Mouse (Mus musculus) liver, embryonic 14.5 days (tissue): ENCODE data around the gene Ppip5k2. TPM values are rescaled to one million over a fixed set of nuclear protein-coding genes. Genes with fewer than 3 reads are reported as not detected.

ENCODE experiments used
- ATAC-seq: fragments of 200-750 bp; cut with Nextera tagmentation; 2 replicates; pipeline ENCODE4 v1.8.0; 2017; ENCODE audit warnings: moderate number of reproducible peaks, mild to moderate bottlenecking, moderate library complexity; ENCODE audit not compliant: insufficient read depth
- DNase-seq, 3 experiments: peaks; one replicate each; pipeline ENCODE4 v3.0.0-alpha.2; 2012 to 2013; ENCODE audit warnings: low read depth in 3 of 3, low spot score in 3 of 3
- H3K27ac ChIP-seq: fragments of 300-500 bp; sonication (generic); 2 replicates; pipeline ENCODE4 v1.5.1; 2014; ENCODE audit warnings: moderate library complexity, mild to moderate bottlenecking, control low read depth, inconsistent platforms
- H3K27me3 ChIP-seq: fragments of 300-500 bp; sonication (generic); 2 replicates; pipeline ENCODE4 v1.6.1; 2014; ENCODE audit warnings: mild to moderate bottlenecking, low read length, moderate library complexity; ENCODE audit not compliant: control insufficient read depth, insufficient read depth
- H3K36me3 ChIP-seq: fragments of 300-500 bp; sonication (generic); replicated peaks from 2 replicates; pipeline ENCODE4 v1.6.1; 2014; ENCODE audit warnings: low read depth; ENCODE audit not compliant: control insufficient read depth, insufficient read depth
- H3K4me1 ChIP-seq, 2 experiments: fragments of 200-500 bp in 1 of 2; fragments of 300-500 bp in 1 of 2; sonication (generic) in 1 of 2; replicated peaks; 2 replicates each; pipeline ENCODE4 v1.6.1; 2012 to 2014; ENCODE audit warnings: antibody characterized with exemption in 1 of 2, inconsistent platforms in 1 of 2, low read length in 1 of 2; ENCODE audit not compliant: control insufficient read depth in 2 of 2, insufficient read depth in 2 of 2
- H3K4me2 ChIP-seq: fragments of 300-500 bp; sonication (generic); 2 replicates; pipeline ENCODE4 v1.6.1; 2014; ENCODE audit warnings: low read depth, mild to moderate bottlenecking, control low read depth, moderate library complexity
- H3K4me3 ChIP-seq, 2 experiments: fragments of 200-500 bp in 1 of 2; fragments of 300-500 bp in 1 of 2; sonication (generic) in 1 of 2; 2 replicates each; pipeline ENCODE4 v1.5.1; 2012 to 2014; ENCODE audit warnings: low read depth in 2 of 2, low read length in 2 of 2, mild to moderate bottlenecking in 2 of 2, control low read depth in 1 of 2, inconsistent platforms in 1 of 2, moderate library complexity in 1 of 2; ENCODE audit not compliant: insufficient read depth in 1 of 2
- H3K9ac ChIP-seq: fragments of 300-500 bp; sonication (generic); replicated peaks from 2 replicates; pipeline ENCODE4 v1.6.1; 2014; ENCODE audit warnings: mild to moderate bottlenecking, control low read depth, moderate library complexity
- H3K9me3 ChIP-seq: fragments of 300-500 bp; sonication (generic); 2 replicates; pipeline ENCODE4 v1.6.1; 2016; ENCODE audit warnings: low read length, mixed read lengths; ENCODE audit not compliant: control insufficient read depth
- CTCF ChIP-seq: IDR thresholded peaks from 2 replicates; pipeline ENCODE4 v1.5.1; 2016; ENCODE audit warnings: antibody characterized with exemption, low read depth, control low read depth
- EP300 ChIP-seq: IDR thresholded peaks from 2 replicates; pipeline ENCODE4 v1.6.1; 2016; ENCODE audit warnings: antibody characterized with exemption, low read depth
- WGBS: fragments of 180-500 bp; shearing (Covaris S2); extraction: QIAGEN DNeasy Blood & Tissue Kit; methylation state at CpG from one replicate; pipeline ENCODE4 v1.1.7; 2014; ENCODE audit not compliant: insufficient replicate concordance; 5-methylcytosine and 5-hydroxymethylcytosine counted together
- polyA plus RNA-seq, 2 experiments: library from polyadenylated mRNA; depleted of rRNA in 1 of 2; stranded (reverse) in 1 of 2; unstranded in 1 of 2; fragments of >200 nt; fragmentation: Nextera tagmentation in 1 of 2; extraction: Ambion mirVana in 1 of 2; gene quantifications; 2 replicates each; pipeline versions ENCODE4 v1.2.1 to v1.2.3; 2012 to 2014

The Ppip5k2 gene
- polyA plus RNA-seq, 2 experiments: 7.3 to 10.4 TPM

GRCm38 (mm10) chr1:97748163-97748562 is 22.0 kb downstream of the Ppip5k2 start:
- ATAC-seq: no peak
- WGBS: 91% methylated on average over 3 of the region's 3 CpGs
- H3K36me3 ChIP-seq: peaks cover 11% of the 10 kb centered on the region

GRCm38 (mm10) chr1:97746261-97746660 is 23.9 kb downstream of the Ppip5k2 start:
- no peak overlapping the region for H3K4me2 ChIP-seq
- no peaks in the 10 kb centered on the region for H3K9me3 ChIP-seq
- no peak for DNase-seq
- peaks cover 5% of the 10 kb centered on the region for H3K36me3 ChIP-seq
- H3K27ac ChIP-seq: no peak overlapping the region
- no peaks in the 10 kb centered on the region for H3K27me3 ChIP-seq
- WGBS: 82% methylated on average over 7 of the region's 7 CpGs
- no peak overlapping the region for H3K9ac ChIP-seq
- H3K4me3 ChIP-seq: no peak overlapping the region
- TF ChIP-seq CTCF (no peak), EP300 (no peak)
- ATAC-seq: no peak
- peaks cover 7 to 10% of the 10 kb centered on the region in 2 experiments; a peak in 3 of 4 replicates for H3K4me1 ChIP-seq

More at GRCm38 (mm10) chr1:97748163-97748562, 22.0 kb downstream of the Ppip5k2 start:
- Histone ChIP-seq H3K4me2 (no peak overlapping the region), H3K27me3 (no peaks in the 10 kb centered on the region), H3K9me3 (no peaks in the 10 kb centered on the region), H3K9ac (no peak overlapping the region), H3K27ac (no peak overlapping the region), H3K4me1 (peaks cover 0 to 4% of the 10 kb centered on the region in 2 experiments; a peak in 1 of 4 replicates), H3K4me3 (no peak overlapping the region)
- DNase-seq: no peak
- TF ChIP-seq EP300: no peak
- TF ChIP-seq CTCF: no peak

DNA sequence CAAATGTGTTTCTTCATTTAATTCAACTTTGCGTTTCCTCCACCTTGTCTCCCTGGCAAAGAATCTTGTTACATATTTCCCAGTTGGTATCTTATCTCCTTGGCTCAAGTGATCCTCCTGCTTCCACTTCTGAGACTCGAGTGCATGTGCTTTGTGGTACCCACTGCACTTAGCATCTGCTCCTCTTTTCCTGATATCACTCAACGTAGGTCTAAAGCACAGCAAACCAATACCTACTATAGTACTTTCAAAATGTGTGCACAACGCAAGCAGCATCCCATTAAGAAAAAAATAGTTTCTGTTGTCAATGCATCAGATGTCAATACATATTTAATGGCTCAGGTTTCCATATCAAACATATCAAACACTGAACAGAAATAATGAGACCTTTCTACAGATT is 24.5 kb downstream of the Ppip5k2 start:
- Histone ChIP-seq H3K4me2 (no peak overlapping the region), H3K9me3 (no peaks in the 10 kb centered on the region), H3K9ac (no peak overlapping the region), H3K4me3 (no peak overlapping the region), H3K36me3 (peaks cover 7% of the 10 kb centered on the region), H3K27ac (no peak overlapping the region), H3K27me3 (no peaks in the 10 kb centered on the region), H3K4me1 (peaks cover 7 to 10% of the 10 kb centered on the region in 2 experiments; a peak in 3 of 4 replicates)
- TF ChIP-seq EP300 (no peak), CTCF (no peak)
- ATAC-seq (no peak), DNase-seq (no peak)
- 63% methylated on average over 4 of the region's 4 CpGs for WGBS

DNA sequence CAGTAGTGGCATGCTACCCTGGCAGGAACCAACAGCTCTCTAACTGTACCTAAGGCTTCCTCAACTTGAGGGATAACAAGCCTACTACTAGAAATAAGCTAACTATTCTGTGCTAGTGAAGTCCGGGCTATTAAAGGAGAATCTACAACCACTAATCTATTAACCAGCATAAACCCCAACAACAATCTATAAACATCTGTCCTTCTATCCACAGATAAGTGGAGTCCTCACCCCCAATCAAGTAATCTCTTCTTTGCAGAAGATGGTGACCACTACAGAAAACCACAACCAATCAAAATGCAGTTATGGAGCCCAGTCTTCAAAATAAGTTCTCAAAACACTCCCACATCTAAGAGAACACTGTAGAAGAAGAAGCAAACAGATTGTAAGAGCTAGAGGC is 27.1 kb downstream of the Ppip5k2 start:
- peak in 2 of 3 experiments; percentile 14 to 20 for DNase-seq
- Histone ChIP-seq H3K4me2 (peak overlapping the region; percentile 18; the same call in 1 of the 2 replicates), H3K9ac (no peak overlapping the region), H3K4me3 (no peak overlapping the region), H3K4me1 (peaks cover 7 to 10% of the 10 kb centered on the region in 2 experiments; a peak in 3 of 4 replicates), H3K36me3 (peaks cover 13% of the 10 kb centered on the region), H3K27ac (no peak overlapping the region), H3K9me3 (no peaks in the 10 kb centered on the region), H3K27me3 (no peaks in the 10 kb centered on the region)
- ATAC-seq: peak; percentile 85
- WGBS: 26% methylated on average over 1 of the region's 1 CpGs
- peak; percentile 68 for TF ChIP-seq EP300
- no peak for TF ChIP-seq CTCF

- no peak for ATAC-seq
- Histone ChIP-seq H3K36me3 (peaks cover 4% of the 10 kb centered on the region), H3K4me3 (no peak overlapping the region), H3K27me3 (no peaks in the 10 kb centered on the region), H3K4me1 (no peaks in the 10 kb centered on the region), H3K4me2 (no peak overlapping the region), H3K9ac (no peak overlapping the region), H3K27ac (no peak overlapping the region), H3K9me3 (no peaks in the 10 kb centered on the region)
- no peak for DNase-seq
- 29% methylated on average over 1 of the region's 1 CpGs for WGBS
- TF ChIP-seq EP300 (no peak), CTCF (no peak)
These were observed 40.9 kb downstream of the Ppip5k2 start for GRCm38 (mm10) chr1:97729339-97729738.

DNA sequence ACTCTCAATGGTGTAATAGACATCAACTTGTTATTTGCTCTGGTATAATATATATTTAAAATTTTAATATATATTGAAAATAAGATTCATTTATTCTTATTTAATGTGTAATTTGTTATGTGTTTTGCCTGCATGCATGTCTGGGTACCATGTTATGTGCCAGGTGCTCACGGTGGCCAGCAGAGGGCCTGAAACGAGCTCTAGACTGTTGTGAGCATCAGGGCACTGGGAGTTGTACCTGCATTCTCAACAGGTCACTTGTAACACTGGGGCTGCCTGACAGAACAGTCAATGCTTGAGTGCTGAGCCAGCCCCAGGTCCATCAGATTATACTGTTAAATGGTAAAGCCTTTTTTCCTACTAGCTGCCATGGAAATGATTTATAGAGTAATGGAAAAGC is 43.5 kb downstream of the Ppip5k2 start:
- H3K27me3 ChIP-seq: no peaks in the 10 kb centered on the region
- no peaks in the 10 kb centered on the region for H3K4me1 ChIP-seq
- H3K27ac ChIP-seq: no peak overlapping the region
- H3K9ac ChIP-seq: no peak overlapping the region
- no peak overlapping the region for H3K4me3 ChIP-seq
- H3K9me3 ChIP-seq: no peaks in the 10 kb centered on the region
- 56% methylated on average over 2 of the region's 2 CpGs for WGBS
- H3K36me3 ChIP-seq: peaks cover 4% of the 10 kb centered on the region
- no peak overlapping the region for H3K4me2 ChIP-seq
- peak; percentile 65 for TF ChIP-seq CTCF
- no peak for TF ChIP-seq EP300
- ATAC-seq (no peak), DNase-seq (no peak)
